Mouse (Mus musculus): ENCODE measurements around the gene Rock2.

Rock2 gene

DNA sequence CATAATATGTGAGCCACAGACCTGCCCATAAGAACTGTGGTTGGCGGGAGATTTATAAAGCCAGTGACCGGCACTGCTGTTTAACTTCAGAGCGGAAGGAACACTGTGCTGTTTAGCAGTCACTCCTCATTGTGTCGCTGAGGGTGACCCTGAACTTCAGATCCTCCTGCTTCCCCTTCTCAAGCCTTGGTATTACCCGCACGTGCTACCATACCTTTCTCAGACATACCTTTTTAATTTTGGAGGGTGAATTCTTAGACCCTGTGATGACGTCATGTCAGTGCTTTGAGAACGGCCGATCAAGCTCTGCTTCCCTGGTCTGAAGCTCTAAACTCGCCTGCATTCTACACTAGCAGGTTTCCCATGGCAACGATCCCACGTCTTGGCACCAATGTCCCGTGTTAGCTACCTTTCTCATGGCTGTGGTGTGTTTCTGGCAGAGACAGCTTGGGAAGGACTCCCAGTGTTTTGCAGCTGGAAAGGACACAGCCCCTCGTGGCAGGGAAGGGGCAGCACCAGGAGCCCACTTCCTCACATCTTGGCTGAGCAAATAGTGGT, 142.4 kb downstream of the Rock2 start:
- intact Hi-C loops (cut with DNase I) = no loop called here
